Mouse (Mus musculus) cerebellum, adult 9-11 months (tissue): ENCODE results near the gene Tmem39a.

Experiments
- DNase-seq: peaks from one replicate; pipeline ENCODE4 v3.0.0; 2022

The Tmem39a gene

DNA sequence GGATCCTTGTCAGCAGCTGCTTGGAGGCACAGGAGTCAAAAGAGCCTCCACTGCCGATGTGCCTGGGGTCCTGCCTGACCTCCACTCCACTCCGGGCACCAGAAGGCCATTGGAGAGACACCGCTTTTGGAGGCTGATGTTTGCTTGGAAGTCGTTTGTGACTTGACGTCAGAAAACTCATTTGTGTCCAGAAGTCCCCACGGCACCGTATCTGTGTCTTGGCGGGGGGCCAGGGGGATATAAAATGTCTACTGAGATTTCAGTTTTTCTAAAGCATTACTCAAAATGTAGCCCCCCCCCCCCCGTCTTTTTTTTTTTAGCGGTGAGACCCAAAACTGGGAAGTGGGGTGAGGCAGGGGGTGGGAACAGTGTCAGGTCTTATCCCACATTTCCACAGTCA lies 78.6 kb downstream of the Tmem39a start:
- DNase-seq, result no peak
